Mouse (Mus musculus): ENCODE measurements around the gene Bpnt1. TPM values are rescaled to one million over a fixed set of nuclear protein-coding genes. Genes with fewer than 3 reads are reported as not detected.

Bpnt1 gene
- total RNA-seq, 2 experiments from 2014 or later: 23.4 to 27.0 TPM

DNA sequence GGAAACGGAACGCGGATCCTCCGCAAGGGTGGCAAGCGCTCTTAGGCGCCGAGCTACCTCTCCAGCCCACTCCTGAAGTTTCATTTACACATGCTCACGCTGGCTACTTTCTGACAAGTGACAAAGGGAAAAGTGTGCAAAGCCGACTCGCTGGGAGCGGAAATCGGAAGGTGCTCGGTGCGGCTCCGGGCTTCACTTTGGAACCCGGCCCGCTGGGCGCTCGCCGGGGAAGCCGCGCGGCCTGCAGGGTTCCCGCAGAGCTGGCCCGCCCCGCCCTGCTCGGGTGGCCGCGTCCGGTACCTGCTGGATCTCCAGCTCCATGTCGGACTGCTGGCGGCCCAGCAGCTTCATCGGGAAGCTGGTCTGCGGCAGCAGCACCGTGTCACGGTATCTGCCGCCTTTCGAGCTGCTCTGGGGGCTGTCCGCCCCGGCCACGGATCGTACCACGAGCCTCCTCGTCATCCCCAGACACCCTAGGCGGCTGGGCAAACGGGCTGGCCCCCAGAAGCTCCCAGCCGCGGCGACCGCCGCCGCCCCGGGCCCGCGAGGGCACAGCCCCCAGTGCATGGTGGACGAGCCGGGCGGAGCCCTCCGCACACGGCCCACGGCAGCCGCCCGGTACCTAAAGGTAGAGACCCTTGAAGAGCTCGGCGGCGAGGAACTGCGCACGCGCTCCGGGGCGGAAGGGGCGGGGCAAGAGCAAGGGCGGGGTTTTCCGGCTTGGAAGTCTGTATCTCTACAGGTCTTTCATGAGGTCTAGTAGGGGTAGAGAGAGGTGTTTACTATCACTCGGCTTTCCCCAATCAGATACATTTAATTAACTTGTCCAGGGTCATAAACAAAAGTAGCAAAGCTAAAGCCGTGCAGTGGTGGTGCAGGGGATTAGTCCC is 3.0 kb upstream of the Bpnt1 start, which contains the start of gene Iars2:
Gene Iars2 (minus strand): TSS at position 676 of the 890 bp plus-strand sequence.
- intact Hi-C loops (cut with DNase I): loop anchor here (2.0 to 5.0 kb wide), 2 partner anchors 34 to 122 kb away; partner anchors contain the start of gene Eprs
- peak; percentile 94 to 96 for DNase-seq

DNA sequence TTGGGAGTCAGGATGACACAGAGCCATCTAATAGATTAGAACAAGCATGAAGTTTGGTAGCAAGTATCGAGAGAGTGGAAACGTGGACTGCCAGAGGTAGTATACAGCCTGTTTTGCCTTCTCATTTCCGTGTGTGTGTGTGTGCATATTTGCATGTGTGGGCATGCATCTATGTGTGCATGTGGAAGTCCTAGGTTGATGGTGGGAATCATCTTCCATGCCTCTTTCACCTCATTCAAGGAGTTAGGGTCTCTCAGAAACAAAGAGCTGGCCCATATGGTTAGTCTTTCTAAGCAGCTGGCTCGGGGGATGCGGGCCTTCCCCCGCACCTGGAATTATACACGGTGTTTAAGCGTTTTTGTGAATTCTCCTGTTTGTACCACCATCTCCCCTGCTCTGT is 2.1 kb upstream of the Bpnt1 start:
- intact Hi-C loops (cut with DNase I): loop anchor here (2.0 to 5.0 kb wide), 2 partner anchors 33 to 123 kb away; partner anchors contain the start of gene Eprs
- no peak for DNase-seq

DNA sequence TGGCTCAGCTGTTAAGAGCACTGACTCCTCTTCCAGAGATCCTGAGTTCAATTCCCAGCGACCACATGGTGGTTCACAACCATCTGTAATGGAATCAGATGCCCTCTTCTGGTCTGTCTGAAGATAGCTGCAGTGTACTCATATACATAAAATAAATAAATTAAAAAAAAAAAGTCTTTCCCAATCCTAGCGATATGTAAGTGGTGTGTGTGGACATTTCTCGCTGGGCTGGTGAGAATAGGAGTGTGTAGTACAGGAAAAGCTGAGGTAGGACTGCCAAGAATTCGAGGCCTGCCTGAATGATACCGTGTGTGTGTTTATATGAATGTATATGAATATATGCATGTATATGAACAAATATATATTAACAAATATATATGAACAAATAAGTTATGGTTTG is 585 bp upstream of the Bpnt1 start:
- no peak for DNase-seq
- intact Hi-C loops (cut with DNase I): no loop called here

DNA sequence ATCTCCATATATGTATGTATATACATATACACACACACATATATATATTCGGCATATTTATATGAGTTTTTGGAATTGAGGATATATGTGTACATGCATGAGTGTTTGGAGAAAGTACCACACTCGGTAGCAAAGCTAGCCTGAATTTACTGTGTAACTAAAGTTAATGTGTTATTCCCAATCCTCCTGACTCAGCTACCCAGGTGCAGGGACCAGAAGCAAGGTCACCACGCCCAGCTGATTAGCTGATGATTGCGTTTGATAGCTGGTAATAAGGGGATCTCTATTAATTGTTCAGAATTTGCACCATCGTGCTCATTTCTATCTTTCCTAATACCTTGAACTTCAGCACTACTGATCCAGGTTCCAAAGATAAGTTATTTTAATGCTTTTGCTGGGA is 1.7 kb downstream of the Bpnt1 start:
- DNase-seq: no peak
- intact Hi-C loops (cut with DNase I): no loop called here

DNA sequence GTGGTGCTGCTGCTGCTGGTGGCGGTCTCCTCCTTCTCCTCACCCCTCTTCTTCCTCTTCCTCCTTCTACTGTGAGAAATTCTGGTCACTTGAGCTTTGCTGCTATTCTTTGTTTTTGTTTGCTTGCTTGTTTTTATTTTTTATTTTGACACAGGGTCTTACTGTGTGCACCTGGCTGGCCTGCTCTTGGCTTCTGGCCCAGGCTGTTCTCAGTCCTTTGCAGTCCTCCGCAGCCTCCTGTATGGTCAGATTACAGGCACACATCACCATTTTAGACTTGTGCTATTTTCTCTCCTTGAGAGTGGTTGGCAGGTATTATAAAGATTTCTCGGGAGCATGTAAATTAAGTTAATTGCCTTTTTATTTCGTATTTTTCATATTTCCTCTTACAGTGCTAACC is 2.2 kb downstream of the Bpnt1 start:
- intact Hi-C loops (cut with DNase I): no loop called here
- no peak for DNase-seq

DNA sequence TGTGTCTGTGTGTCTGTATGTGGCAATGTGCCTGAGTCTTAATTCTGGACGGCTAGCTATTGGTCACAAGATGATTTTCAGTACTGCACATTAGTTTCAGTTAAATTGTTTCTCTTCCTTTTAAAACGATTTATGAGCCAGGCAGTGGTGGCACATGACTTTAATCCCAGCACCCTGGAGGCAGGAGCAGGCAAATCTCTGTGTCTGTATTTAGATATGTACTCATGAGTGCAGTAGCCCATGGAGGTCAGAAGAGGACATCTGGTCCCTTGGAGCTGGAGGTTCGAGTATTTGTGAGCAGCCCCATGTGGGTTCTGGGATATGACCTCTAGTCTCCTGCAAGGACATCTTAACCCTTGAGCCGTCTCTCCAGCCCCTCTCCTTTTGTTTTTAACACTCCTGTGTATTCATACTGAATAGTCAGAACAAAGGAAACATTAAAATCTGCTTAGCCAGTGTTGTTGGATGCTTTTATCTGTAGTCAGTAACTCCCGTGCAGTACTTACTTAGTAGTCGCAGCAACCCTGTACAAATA is 3.3 kb downstream of the Bpnt1 start:
- no peak for DNase-seq
- intact Hi-C loops (cut with DNase I): no loop called here

DNA sequence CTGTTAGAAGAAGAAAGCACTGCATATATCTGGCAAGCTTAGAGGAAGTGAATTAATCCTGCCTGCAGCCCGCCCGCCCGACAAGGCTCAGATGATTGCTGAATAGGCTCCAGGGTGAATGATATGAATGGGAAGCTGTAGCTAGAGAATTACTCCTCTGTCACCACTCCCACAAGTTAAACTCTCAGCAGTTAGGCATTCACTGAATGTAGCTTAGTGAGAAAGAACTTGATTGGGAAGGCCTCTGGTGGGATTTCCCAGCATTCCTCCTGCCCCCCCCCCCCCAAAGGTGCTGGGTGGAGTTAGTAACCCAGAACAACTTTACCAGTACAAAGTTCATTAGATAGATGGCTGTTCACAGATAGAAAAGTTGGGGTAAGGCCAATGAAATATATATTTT is 4.6 kb downstream of the Bpnt1 start:
- intact Hi-C loops (cut with DNase I): no loop called here
- DNase-seq: no peak

DNA sequence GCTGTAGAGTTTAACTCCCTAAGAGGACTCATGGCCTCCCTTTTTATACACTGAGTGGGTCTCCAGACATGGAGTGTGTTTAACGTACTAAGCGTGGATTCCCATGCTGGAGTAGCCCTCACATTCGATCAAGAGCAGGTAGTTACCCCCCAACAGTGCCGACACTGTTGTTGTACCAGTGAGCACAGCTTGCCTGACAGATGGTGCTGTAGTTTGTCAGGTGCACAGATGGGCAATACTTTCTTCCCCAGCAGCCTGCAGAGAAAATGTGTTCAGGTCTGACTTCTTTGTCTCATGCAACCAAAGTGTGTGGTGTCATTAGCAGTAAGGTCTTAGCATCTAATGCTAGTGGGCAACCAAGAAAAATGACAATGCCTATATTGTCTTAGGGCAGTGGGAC is 10.5 kb downstream of the Bpnt1 start:
- intact Hi-C loops (cut with DNase I): no loop called here
- no peak for DNase-seq

DNA sequence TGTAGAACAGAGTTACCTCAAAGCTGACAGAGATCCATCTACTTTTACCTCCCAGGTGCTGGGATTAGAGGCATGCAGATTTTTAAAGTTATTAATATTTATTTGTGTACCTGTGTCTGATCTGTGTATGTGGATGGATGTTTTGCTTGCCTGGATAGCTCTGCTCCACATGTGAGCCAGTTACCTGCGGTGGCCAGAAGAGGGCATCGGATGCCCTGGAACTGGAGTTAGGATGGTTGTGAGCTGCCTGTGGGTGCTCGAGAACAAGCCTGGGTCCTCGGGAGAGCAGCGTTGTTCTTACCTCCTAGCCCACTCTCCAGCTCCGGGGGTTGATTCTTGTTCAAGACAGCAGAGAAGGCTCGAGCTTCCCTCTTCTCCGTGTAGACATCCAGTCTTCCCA is 11.5 kb downstream of the Bpnt1 start:
- no peak for DNase-seq
- intact Hi-C loops (cut with DNase I): no loop called here

DNA sequence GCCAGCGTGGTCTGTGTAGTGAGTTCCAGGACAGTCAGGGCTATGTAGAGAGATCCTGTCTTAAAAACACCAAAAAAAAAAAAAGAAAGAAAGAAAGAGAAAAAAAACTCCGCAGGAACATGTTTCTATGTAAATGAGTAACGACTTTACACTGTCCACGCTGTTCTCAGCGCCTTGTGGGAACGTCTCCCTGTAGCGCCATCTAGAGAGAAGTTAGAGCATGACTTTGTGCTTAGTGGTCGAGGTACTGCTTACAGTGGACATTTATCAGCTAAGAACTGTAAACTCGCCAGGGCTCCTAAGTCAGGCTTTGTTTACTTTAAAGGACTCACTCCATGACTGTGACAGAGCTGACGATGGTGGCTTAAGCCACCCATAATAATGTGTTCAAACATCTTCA is 14.2 kb downstream of the Bpnt1 start:
- DNase-seq: no peak
- intact Hi-C loops (cut with DNase I): no loop called here

DNA sequence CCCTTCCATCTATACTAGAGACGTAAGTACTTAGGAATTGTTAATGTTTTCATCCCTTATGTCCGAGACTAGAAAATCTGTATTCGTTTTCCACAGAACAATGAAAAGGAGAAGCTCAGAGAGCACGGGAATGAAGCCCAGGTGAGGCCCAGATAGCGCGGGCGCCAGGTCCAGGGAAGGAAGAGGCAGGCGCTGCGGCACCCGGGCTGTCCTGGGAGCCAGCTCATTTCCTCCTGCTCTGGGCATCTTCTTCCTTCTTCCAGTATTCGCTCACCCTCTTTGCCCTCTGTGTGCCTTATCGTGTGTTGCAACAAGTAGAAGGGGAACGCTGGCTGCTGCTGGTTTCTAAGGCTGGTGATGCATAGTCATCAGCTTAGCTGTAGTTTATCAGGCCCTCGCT is 17.8 kb downstream of the Bpnt1 start:
- intact Hi-C loops (cut with DNase I): no loop called here
- DNase-seq: no peak

DNA sequence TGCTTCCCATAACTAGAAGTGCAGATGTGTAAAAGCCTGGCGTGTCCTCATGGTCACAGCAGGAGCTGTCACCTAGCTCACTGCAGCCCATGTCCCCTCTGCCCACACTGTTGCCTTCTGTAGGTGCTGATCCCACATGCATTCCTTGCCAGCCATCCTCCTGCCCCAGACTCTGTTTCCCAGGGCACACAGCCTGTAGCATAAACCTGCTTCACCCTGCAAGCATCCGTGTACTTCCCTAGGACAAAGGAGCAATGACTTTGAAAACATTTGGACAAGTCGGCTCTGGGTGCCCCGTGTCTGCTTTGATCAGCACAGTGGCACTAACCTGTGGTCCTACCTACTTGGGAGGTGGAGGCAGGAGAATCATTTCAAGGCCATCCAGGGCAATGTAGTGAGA is 18.7 kb downstream of the Bpnt1 start:
- intact Hi-C loops (cut with DNase I): no loop called here
- no peak for DNase-seq

DNA sequence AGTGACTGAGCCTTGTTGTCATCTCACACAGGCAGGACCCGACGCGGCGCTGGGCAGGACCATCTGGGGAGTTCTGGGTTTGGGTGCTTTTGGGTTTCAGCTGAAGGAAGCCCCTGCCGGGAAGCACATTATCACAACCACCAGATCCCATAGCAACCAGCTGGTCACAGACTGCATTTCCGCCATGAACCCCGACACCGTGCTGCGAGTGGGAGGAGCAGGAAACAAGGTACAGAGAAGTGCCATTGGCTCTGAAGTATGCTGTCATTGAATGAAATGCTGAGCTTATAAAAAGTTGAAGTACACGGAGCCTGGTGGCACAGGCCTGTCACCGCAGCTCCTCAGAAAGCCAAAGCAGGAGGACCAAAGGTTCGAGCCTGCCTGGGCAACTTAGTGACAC is 20.2 kb downstream of the Bpnt1 start:
- DNase-seq: no peak
- intact Hi-C loops (cut with DNase I): no loop called here

DNA sequence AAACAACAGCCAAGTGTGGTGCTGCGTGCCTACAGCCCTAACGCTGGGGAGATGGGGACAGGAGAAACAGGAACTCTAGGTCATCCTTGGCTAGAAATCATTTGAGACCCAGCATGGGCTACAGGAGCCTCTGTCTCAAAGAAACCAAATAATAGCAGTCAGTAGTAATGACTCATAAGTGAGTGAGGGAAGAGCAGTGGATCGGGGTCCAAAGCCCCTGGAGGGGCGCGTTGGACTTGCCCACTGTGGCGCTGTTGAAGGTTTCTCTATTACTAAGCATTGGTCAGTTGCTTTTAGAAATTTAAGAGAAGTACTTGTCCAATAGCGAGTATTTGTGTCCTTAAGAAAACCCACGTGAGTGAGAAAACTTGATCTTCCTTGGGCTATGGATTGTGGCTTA is 21.4 kb downstream of the Bpnt1 start:
- intact Hi-C loops (cut with DNase I): no loop called here
- no peak for DNase-seq

DNA sequence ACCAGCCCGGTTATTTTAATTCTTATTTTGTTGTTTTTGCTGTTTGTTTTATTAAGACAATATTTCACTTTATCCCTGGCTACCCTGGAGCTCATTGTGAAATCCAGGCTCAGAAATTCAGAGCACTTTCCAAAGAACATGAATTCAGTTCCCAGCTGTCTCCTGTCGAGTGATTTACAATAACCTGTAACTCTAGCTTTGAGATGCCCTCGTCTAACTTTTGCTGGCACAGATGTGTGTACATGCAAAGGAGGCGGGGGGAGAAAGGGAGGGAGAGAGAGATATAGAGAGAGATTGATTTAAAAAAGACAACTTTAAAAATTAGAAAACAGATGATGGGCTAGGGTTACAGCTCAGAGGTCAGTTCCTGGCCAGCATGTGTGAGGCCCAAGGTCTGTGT is 22.8 kb downstream of the Bpnt1 start:
- intact Hi-C loops (cut with DNase I): no loop called here
- no peak for DNase-seq

DNA sequence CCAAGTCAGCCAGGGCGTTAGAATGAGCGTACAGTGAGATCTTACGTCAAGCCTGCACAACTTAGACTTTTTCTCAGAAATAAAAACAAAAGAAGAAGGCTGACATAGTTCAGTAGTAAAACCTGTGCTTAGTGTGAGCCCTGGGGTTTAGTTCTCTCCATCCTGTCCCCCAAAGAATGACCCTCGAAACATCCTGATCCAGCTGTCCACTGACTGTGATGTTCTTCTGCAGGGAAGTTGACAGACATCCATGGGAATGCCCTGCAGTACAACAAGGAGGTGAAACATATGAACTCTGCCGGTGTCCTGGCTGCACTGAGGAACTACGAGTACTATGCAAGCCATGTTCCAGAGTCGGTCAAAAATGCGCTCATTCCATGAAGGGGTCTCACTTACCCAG is 24.3 kb downstream of the Bpnt1 start:
- no peak for DNase-seq
- intact Hi-C loops (cut with DNase I): no loop called here

DNA sequence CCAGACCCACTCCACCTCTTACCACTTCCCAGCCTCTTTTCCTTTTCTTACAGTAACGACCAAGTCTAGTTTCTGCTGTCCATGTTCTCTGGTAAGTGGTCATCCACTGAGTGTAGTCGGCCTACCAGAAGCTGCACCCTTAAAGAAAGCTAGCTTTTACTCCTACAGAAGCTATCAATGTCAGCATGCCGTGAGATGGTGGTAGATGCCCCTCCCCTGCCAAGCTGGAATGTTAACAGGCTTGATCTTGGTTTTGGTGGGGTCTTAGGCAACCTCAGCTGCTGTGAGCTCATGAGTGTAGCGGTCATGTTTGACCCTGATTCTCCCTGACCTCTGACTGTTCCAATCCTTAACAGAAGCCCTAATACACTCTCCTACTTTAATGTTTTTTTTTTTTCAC is 26.3 kb downstream of the Bpnt1 start:
- no peak for DNase-seq
- intact Hi-C loops (cut with DNase I): no loop called here

DNA sequence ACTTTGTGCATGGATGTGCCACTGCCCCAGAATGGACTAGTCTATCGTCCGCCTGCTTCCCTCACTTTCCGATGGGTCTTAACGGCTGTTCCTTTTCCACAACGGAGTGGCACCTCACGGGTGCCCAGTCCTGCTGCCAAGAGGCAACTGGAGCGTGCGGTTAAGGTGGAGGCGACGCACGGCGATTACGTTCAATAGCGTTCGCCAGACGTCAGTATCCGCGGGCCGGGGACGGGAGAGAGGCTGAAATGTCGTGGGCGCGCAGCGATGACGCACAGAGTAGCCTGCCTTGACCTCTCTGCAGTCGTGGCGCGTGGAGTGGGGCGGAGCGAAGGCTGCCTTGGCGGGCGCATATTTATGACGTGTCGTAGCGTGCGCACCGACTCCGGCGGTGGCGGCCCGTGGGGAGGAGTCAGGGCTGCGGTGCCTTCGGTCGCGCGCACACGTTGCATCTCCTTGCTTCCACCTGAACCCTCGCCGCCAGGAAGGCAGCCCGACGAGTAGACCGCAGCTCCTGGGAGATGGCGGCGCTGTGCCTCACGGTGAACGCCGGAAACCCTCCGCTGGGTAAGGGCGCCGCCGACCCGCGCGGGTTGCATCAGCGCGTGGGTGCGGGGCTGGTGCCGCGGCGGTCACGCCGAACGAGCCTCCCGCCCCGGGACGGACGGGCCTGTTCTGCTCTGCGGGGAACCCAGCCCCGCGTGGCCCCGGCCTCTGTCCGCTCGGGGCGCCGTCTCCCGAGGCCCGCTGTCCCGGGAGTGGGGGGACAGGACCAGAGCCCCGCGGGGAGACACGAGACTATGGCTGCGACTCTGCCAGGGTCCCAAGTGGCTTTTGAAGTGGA is 30.9 kb downstream of the Bpnt1 start, which contains the start of gene Eprs:
Gene Eprs (plus strand): TSS at position 368 of the 844 bp plus-strand sequence.
- intact Hi-C loops (cut with DNase I): loop anchor here (2.0 kb wide), 1 partner anchor 34 kb away; the partner anchor contains the start of gene Iars2
- peak; percentile 98 for DNase-seq

DNA sequence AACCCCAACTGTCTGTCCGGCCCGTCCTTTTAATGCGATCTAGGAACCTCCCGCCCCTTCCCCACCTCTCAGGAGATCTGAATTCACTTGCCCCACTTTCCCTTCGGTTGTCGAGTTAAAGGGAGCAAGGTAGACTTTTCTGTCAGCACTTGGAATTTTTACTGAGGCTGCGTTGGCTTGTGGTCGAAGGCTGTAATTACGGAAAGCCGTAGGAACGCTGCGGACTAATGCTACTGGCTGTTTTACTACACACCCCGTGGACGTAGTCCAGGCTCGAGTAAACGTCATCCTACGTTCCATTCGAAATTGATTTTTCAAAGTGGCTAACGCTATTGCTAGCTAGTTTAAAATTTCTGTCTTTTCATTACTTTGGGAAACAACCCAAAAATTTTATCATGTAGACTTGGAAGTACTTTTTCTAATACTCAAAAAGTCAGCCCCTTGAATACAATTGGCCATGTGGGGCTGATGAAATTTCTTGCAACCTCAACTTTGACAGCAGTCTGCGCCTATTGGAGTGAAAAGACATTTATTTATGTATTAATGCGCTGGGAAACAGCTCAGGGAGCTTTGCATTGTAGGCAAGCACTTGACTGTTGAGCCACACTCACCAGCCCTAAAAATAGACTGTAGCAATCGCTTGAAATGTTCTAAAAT is 31.7 kb downstream of the Bpnt1 start:
- intact Hi-C loops (cut with DNase I): loop anchor here (2.0 kb wide), 1 partner anchor 35 kb away; the partner anchor contains the start of gene Iars2
- peak; percentile 32 to 36 for DNase-seq

DNA sequence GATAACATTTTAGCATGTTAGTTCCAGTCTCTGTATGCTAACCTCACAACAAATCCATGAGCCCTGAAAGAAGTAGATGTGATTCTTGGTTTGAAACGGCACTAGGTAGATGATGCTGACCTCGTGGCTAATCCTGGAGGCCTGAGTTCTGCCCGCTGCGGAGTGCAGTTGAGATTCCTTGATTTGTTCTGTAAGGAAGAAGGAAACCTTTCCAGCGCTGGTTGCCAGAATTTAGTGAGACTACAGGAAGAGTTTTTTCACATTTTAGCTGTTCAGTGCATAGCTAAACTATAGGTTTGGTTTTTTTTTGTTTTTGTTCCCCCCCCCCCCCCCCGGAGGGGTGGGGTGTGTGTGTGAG is 32.2 kb downstream of the Bpnt1 start:
- intact Hi-C loops (cut with DNase I): no loop called here

DNA sequence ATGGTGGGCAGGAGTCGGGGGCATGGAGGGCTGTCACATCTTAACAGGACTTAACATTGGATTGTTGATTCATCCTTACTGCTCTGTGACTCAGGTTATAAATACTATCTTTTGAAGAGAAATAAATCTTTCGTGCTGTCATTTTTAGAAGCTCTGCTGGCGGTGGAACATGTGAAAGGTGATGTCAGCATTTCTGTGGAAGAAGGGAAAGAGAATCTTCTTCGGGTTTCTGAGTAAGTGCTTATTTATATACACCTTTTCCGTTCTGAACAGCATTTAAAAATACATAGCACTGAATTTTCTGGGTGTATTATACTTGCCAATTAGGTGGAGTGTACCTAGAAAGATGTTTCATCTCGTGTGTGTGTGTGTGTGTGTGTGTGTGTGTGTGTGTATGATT is 35.4 kb downstream of the Bpnt1 start:
- intact Hi-C loops (cut with DNase I): no loop called here

More for the DNA sequence above, 32.2 kb downstream of the Bpnt1 start:
- DNase-seq: no peak

More for the DNA sequence above, 35.4 kb downstream of the Bpnt1 start:
- no peak for DNase-seq
